Mouse (Mus musculus): ENCODE results near the gene Hcn2. TPM values are rescaled to one million over a fixed set of nuclear protein-coding genes. Genes with fewer than 3 reads are reported as not detected.

Gene Hcn2
- polyA plus RNA-seq, 2 experiments from 2014 or later = not detected

DNA sequence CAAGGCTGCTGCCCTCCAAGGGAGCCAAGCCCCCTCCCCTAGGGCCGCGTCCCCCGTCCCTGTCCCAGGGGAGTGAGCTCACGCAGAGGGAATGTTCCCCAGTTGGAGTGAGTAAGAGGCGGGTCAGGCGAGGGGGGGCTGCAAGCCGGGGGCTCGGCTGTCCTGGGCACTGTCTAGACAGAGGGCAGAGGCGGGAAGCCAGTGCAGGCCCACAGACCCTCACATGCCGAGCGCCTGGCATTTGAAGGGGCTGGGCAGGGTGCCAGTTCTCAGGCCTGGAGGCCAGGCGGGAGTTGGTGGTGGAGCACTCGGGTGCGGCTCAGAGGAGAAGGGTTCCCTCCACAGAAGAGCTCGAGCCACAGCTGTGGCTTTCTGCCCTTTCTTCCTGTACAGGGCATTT is 61.6 kb downstream of the Hcn2 start:
- no peak for ATAC-seq

DNA sequence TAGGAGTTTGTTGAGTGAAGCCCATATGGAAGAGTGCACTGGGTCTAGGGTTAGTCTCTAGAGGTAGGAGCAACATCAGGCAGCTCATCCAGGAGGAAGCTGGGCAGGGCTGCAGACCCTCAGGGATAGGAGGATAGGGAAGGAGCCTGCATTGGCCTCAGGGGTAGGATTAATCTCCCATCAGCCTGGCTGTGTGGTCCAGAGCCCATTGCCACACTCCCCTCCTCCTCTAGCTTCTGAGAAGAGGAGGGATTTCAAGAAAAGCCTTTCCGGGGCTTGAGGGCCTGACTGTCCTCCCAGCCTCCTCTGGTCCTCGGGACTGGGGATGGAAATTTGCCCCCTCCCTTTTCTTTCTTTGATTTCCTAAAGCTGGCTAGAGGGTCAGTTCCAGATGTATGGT is 62.8 kb downstream of the Hcn2 start:
- no peak for ATAC-seq

DNA sequence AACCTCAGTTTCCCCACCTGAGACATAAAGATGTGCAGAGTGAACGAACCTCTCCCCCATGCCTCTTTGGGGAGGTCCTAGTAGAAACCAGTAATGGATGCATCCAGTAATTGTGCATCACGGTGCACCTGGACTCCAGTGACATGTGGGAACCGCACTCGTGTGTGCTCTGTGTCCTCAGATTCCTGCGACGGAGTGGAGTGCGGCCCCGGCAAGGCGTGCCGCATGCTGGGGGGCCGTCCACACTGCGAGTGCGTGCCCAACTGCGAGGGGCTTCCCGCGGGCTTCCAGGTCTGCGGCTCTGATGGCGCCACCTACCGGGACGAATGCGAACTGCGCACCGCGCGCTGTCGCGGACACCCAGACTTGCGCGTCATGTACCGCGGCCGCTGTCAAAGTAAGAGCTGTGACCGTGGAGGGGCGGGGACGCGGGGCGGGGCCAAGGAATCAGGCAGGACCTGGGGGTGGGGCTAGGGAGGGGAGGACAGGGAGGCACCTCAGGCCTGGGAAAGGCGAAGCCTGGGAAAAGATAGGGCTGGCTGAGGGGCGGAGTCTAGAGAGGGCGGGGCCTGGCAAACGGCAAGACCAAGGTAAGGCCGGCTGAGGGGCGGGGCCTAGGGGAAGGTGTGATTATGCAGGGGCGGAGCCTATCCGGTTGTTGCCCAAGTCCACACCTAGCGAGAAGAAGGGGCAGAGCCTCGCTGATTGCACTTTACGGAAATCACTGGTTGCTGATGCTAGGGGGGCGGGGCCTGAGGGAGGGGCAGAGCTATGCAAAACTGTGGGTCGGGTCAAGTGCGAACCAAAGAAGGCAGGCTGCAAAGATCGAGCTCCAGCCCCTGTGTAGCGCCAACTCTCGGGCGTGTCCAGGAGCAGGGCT is 63.6 kb downstream of the Hcn2 start:
- ATAC-seq = peak; percentile 77

DNA sequence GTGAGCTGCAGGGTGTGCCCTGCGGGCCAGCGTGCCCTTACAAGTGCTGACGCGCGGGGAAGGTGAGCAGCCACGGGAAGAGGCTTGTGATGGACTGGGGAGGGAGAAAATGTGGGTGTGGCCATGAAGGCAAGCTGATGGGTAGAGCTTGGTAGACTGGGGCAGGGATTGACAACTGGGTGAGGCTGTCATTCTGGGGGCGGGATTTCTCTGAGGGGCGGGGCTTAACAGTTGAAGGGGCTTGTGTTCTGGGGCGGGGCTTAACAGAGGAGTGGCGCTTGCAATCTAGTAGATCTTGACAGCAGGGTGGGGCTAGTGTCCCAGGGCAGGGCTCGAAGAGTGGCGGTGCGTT is 64.2 kb downstream of the Hcn2 start:
- peak; percentile 47 for ATAC-seq

DNA sequence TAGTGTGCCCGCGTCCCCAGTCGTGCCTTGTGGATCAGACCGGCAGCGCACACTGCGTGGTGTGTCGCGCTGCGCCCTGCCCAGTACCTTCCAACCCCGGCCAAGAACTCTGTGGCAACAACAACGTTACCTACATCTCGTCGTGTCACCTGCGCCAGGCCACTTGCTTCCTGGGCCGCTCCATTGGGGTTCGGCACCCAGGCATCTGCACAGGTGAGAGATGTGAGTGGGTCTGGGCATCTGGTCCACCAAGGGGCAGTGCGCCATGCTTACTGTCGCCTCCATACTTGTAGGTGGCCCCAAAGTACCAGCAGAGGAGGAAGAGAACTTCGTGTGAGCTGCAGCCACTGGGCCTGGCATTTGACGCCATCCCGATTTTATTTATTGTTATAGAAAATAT is 64.7 kb downstream of the Hcn2 start:
- no peak for ATAC-seq

DNA sequence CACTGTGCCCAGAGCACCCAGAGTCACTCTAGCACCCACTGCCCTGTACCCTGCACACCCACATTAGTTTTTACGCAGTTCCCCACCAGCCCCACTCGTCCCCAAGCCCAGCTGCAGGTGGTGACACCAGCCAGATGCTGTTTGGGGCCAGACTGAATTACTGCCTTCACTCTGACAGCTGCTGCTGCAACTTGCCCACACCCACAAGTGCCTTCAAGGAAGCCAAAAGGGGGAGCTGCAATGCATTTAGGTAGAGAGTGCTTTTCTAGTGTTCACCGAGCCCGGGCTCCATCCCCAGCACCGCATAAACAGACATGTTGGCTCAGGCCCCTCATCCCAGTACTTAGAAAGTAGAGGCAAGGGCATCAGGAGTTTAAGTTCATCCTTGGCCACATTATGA is 65.5 kb downstream of the Hcn2 start:
- no peak for ATAC-seq

DNA sequence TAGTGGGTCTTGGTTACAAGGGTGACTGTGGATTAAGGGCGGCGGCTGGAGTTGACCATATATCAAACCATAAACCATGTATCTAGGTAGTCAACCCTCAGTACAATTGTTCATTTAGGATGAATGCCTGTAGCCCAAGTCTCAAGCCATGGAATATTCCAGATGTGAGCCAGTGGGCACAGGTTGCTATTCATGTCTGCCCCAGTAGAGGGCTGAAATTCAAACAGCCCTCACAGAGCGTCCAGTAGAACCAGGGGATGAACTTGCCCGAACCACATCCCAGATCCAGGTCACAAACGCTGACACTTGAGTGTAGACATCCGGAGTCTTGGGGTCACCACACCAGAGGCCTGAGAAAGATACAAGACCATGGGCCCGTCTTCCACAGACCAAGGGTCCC is 66.6 kb downstream of the Hcn2 start:
- no peak for ATAC-seq

DNA sequence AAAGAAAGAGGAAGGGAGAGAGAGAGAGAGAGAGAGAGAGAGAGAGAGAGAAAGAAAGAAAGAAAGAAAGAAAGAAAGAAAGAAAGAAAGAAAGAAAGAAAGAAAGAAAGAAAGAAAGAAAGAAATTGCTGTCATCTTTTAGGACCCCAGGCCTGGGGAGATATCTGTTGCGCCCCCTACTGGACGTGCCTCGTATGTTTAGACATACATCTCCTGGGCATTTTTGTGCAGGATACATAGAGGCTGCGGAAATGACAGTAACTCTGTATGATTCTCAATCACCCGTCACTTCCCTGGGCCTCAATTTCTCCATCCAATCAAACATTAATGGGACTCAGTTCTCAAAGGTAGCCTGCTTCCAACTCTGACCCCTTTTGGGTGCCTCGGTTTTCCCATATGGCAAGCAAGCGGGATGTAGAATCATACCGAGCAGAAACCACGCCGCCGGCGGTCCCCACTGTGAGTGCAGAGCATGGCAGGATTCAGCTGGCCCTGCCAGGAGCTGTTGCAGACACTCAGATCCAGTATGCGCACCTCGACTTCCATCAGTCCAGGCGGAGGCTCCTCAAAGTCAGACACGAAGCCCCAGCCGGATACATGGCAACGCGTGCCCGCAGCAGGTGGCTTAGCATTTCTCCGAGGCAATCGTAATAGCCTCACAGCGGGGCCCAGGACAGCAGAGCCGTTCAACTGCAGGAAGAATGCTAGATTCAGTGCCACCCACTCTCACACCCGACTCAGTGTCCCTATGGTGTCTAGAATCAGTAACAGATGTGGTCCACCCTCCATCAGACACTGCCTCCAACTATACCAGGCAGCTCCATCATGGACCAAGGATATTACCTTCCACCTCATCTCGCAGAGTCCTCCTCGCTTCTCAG is 67.7 kb downstream of the Hcn2 start:
- no peak for ATAC-seq

Other genes with a start within 250 kb of the Hcn2 start
- not detected for gene Vmn2r83, start 247.9 kb upstream of the Hcn2 start, polyA plus RNA-seq (2017; shearing (Covaris generic))
- 1 to 10 TPM; 2.7 to 4.7 TPM for gene Plpp2, start 182.8 kb upstream of the Hcn2 start, polyA plus RNA-seq (2017; shearing (Covaris generic))
- 10 to 100 TPM; 12.0 to 15.0 TPM for gene Mier2, start 161.4 kb upstream of the Hcn2 start, polyA plus RNA-seq (2017; shearing (Covaris generic))
- gene Theg, start 129.3 kb upstream of the Hcn2 start, polyA plus RNA-seq (2017; shearing (Covaris generic)) = not detected
- gene C2cd4c, start 102.6 kb upstream of the Hcn2 start, polyA plus RNA-seq (2017; shearing (Covaris generic)) = not detected
- not detected for gene Shc2, start 78.7 kb upstream of the Hcn2 start, polyA plus RNA-seq (2017; shearing (Covaris generic))
- gene Odf3l2, start 70.9 kb upstream of the Hcn2 start, polyA plus RNA-seq (2017; shearing (Covaris generic)) = not detected
- gene Madcam1, start 52.1 kb upstream of the Hcn2 start, polyA plus RNA-seq (2017; shearing (Covaris generic)) = under 1 TPM in 1 of 2 experiments, not detected in 1; 0.60 TPM
- 10 to 100 TPM; 22.5 to 32.9 TPM for gene Tpgs1, start 47.3 kb upstream of the Hcn2 start, polyA plus RNA-seq (2017; shearing (Covaris generic))
- 10 to 100 TPM; 17.4 to 27.5 TPM for gene Cdc34, start 34.4 kb upstream of the Hcn2 start, polyA plus RNA-seq (2017; shearing (Covaris generic))
- gene Gzmm, start 27.6 kb upstream of the Hcn2 start, polyA plus RNA-seq (2017; shearing (Covaris generic)) = under 1 TPM; 0.52 to 0.62 TPM
- 100 to 1,000 TPM; 135 to 157 TPM for gene Bsg, start 12.1 kb upstream of the Hcn2 start, polyA plus RNA-seq (2017; shearing (Covaris generic))
- gene Polrmt, start 29.9 kb downstream of the Hcn2 start, polyA plus RNA-seq (2017; shearing (Covaris generic)) = 10 to 100 TPM; 13.6 to 21.4 TPM
- not detected for gene Fgf22, start 38.4 kb downstream of the Hcn2 start, polyA plus RNA-seq (2017; shearing (Covaris generic))
- gene Rnf126, start 50.3 kb downstream of the Hcn2 start, polyA plus RNA-seq (2017; shearing (Covaris generic)) = 1 to 10 TPM; 3.9 to 4.4 TPM
- gene Fstl3, start 60.6 kb downstream of the Hcn2 start, polyA plus RNA-seq (2017; shearing (Covaris generic)) = under 1 TPM in 1 of 2 experiments, not detected in 1; 0.86 TPM
- gene Prss57, start 74.3 kb downstream of the Hcn2 start, polyA plus RNA-seq (2017; shearing (Covaris generic)) = 1 to 10 TPM in 1 of 2 experiments, under 1 TPM in 1; 0.76 to 1.1 TPM
- gene Palm, start 76.9 kb downstream of the Hcn2 start, polyA plus RNA-seq (2017; shearing (Covaris generic)) = under 1 TPM; 0.55 to 0.95 TPM
- gene Misp, start 104.4 kb downstream of the Hcn2 start, polyA plus RNA-seq (2017; shearing (Covaris generic)) = not detected
- gene Ptbp1, start 137.8 kb downstream of the Hcn2 start, polyA plus RNA-seq (2017; shearing (Covaris generic)) = 100 to 1,000 TPM in 1 of 2 experiments, 10 to 100 TPM in 1; 94.0 to 159 TPM
- not detected for gene Prtn3, start 157.8 kb downstream of the Hcn2 start, polyA plus RNA-seq (2017; shearing (Covaris generic))
- gene Plppr3, start 158.0 kb downstream of the Hcn2 start, polyA plus RNA-seq (2017; shearing (Covaris generic)) = 1 to 10 TPM; 1.6 to 2.1 TPM
- not detected for gene Elane, start 169.6 kb downstream of the Hcn2 start, polyA plus RNA-seq (2017; shearing (Covaris generic))
- not detected for gene Cfd, start 174.2 kb downstream of the Hcn2 start, polyA plus RNA-seq (2017; shearing (Covaris generic))
- gene Med16, start 192.3 kb downstream of the Hcn2 start, polyA plus RNA-seq (2017; shearing (Covaris generic)) = 10 to 100 TPM in 1 of 2 experiments, 1 to 10 TPM in 1; 6.7 to 10.5 TPM
- not detected for gene Gm26602, start 194.2 kb downstream of the Hcn2 start, polyA plus RNA-seq (2017; shearing (Covaris generic))
- gene Kiss1r, start 200.3 kb downstream of the Hcn2 start, polyA plus RNA-seq (2017; shearing (Covaris generic)) = under 1 TPM in 1 of 2 experiments, not detected in 1; 0.22 TPM
- gene R3hdm4, start 204.6 kb downstream of the Hcn2 start, polyA plus RNA-seq (2017; shearing (Covaris generic)) = 100 to 1,000 TPM in 1 of 2 experiments, 10 to 100 TPM in 1; 92.3 to 122 TPM
- gene Arid3a, start 210.4 kb downstream of the Hcn2 start, polyA plus RNA-seq (2017; shearing (Covaris generic)) = 1 to 10 TPM; 2.1 to 2.5 TPM
- gene Wdr18, start 243.5 kb downstream of the Hcn2 start, polyA plus RNA-seq (2017; shearing (Covaris generic)) = 10 to 100 TPM; 63.9 to 70.0 TPM